Comparison of ENCODE assay signal across 8 mouse cellular contexts in genomic region chr2:155235746-155236361, GRCm38 (mm10). TPM values are rescaled to one million over a fixed set of nuclear protein-coding genes. Genes with fewer than 3 reads are reported as not detected.
DNase-seq lines count a peak whose midpoint lies in the region; ATAC-seq and TF ChIP-seq lines count a peak whose summit lies in the region.

No protein-coding gene starts in this region.

- peaks cover 4% of the 10 kb centered on the region for H3K36me3 ChIP-seq in heart, embryonic 10.5 days
- peaks cover 0 to under 1% of the 10 kb centered on the region in 2 experiments; a peak in 1 of 4 replicates for H3K36me3 ChIP-seq in MEL (ENCODE audit: control insufficient read depth in 1 of 2, insufficient read depth in 2 of 2, low read length in 2 of 2)
- no peaks in the 10 kb centered on the region for H3K36me3 ChIP-seq in forebrain, embryonic 14.5 days (ENCODE audit: control insufficient read depth, insufficient read depth, low read length)
- H3K36me3 ChIP-seq in liver, embryonic 13.5 days: no peaks in the 10 kb centered on the region
- H3K36me3 ChIP-seq in stomach, embryonic 16.5 days (ENCODE audit: control insufficient read depth, insufficient read depth, low read length): no peaks in the 10 kb centered on the region

- H3K9me3 ChIP-seq in heart, embryonic 10.5 days: no peaks in the 10 kb centered on the region
- no peaks in the 10 kb centered on the region for H3K9me3 ChIP-seq in MEL (replicated peaks; ENCODE audit: insufficient read depth, low read length)
- H3K9me3 ChIP-seq in forebrain, embryonic 14.5 days (replicated peaks; ENCODE audit: control insufficient read depth, low read length): no peaks in the 10 kb centered on the region
- H3K9me3 ChIP-seq in liver, embryonic 13.5 days (replicated peaks): no peaks in the 10 kb centered on the region
- H3K9me3 ChIP-seq in stomach, embryonic 16.5 days (replicated peaks; ENCODE audit: control insufficient read depth, low read length): no peaks in the 10 kb centered on the region

- no peak for TF ChIP-seq RAD21 in MEL (IDR thresholded peaks at IDR 0.05; ENCODE audit: low read depth, low read length)

- peak overlapping the region; percentile 67 for H3K4me2 ChIP-seq in forebrain, embryonic 14.5 days (ENCODE audit: low read length)
- H3K4me2 ChIP-seq in liver, embryonic 13.5 days: peak overlapping the region; percentile 82
- H3K4me2 ChIP-seq in stomach, embryonic 16.5 days (ENCODE audit: low read depth, low read length): peak overlapping the region; percentile 62

- peak overlapping the region; percentile 95 for H3K27ac ChIP-seq in heart, embryonic 10.5 days
- H3K27ac ChIP-seq in MEL (ENCODE audit: control insufficient read depth, low read depth, low read length): peak overlapping the region; percentile 57
- peak overlapping the region; percentile 78 for H3K27ac ChIP-seq in forebrain, embryonic 14.5 days (ENCODE audit: low read depth, low read length)
- peak overlapping the region; percentile 62 for H3K27ac ChIP-seq in liver, embryonic 13.5 days
- peak overlapping the region; percentile 82 for H3K27ac ChIP-seq in stomach, embryonic 16.5 days (ENCODE audit: low read length)

- no peaks in the 10 kb centered on the region for H3K27me3 ChIP-seq in heart, embryonic 10.5 days (ENCODE audit: insufficient read depth, poor library complexity, severe bottlenecking)
- no peaks in the 10 kb centered on the region for H3K27me3 ChIP-seq in MEL (ENCODE audit: control insufficient read depth in 1 of 2, insufficient read depth in 2 of 2, low read length in 2 of 2)
- H3K27me3 ChIP-seq in forebrain, embryonic 14.5 days (replicated peaks; ENCODE audit: control insufficient read depth, insufficient read depth, low read length): no peaks in the 10 kb centered on the region
- H3K27me3 ChIP-seq in liver, embryonic 13.5 days: no peaks in the 10 kb centered on the region
- no peaks in the 10 kb centered on the region for H3K27me3 ChIP-seq in stomach, embryonic 16.5 days (ENCODE audit: control insufficient read depth, insufficient read depth, low read length)

- H3K79me2 ChIP-seq in MEL (ENCODE audit: control insufficient read depth, insufficient read depth, low read length, poor library complexity): peaks cover 31% of the 10 kb centered on the region

- TF ChIP-seq POLR2A in MEL (IDR thresholded peaks at IDR 0.05; ENCODE audit: control insufficient read depth in 1 of 2, insufficient read depth in 1 of 2, low read depth in 1 of 2, low read length in 2 of 2, poor library complexity in 1 of 2): no peak

- intact Hi-C loops in left cerebral cortex, postnatal 36 days (cut with DNase I): no loop called here

- WGBS in heart, embryonic 10.5 days: 9% methylated on average over 13 of the region's 13 CpGs
- WGBS in forebrain, embryonic 14.5 days: 5% methylated on average over 13 of the region's 13 CpGs
- WGBS in liver, embryonic 13.5 days (ENCODE audit: insufficient replicate concordance): 8% methylated on average over 13 of the region's 13 CpGs
- WGBS in stomach, embryonic 16.5 days: 3% methylated on average over 13 of the region's 13 CpGs

- peaks cover 20% of the 10 kb centered on the region for H3K4me1 ChIP-seq in heart, embryonic 10.5 days
- peaks cover 0 to 16% of the 10 kb centered on the region in 2 experiments; a peak in 2 of 4 replicates for H3K4me1 ChIP-seq in MEL (ENCODE audit: control insufficient read depth in 1 of 2, insufficient read depth in 2 of 2, low read length in 2 of 2)
- H3K4me1 ChIP-seq in forebrain, embryonic 14.5 days (ENCODE audit: control insufficient read depth, insufficient read depth, low read length): peaks cover 20% of the 10 kb centered on the region
- peaks cover 37% of the 10 kb centered on the region for H3K4me1 ChIP-seq in liver, embryonic 13.5 days (replicated peaks)
- H3K4me1 ChIP-seq in stomach, embryonic 16.5 days (ENCODE audit: control insufficient read depth, insufficient read depth, low read length): peaks cover 13% of the 10 kb centered on the region

- TF ChIP-seq EP300 in MEL (IDR thresholded peaks at IDR 0.05; ENCODE audit: low read depth in 1 of 2, low read length in 2 of 2): no peak

- H3K4me3 ChIP-seq in heart, embryonic 10.5 days: peak overlapping the region; percentile 83
- H3K4me3 ChIP-seq in MEL (ENCODE audit: control insufficient read depth in 1 of 2, insufficient read depth in 1 of 2, low read depth in 2 of 2, low read length in 2 of 2): peak overlapping the region; percentile 86 to 97
- peak overlapping the region; percentile 82 for H3K4me3 ChIP-seq in forebrain, embryonic 14.5 days (ENCODE audit: low read depth, low read length)
- peak overlapping the region; percentile 89 for H3K4me3 ChIP-seq in liver, embryonic 13.5 days (replicated peaks)
- peak overlapping the region; percentile 83 for H3K4me3 ChIP-seq in stomach, embryonic 16.5 days (replicated peaks; ENCODE audit: low read length)

- H3K9ac ChIP-seq in MEL (ENCODE audit: control insufficient read depth, low read depth, low read length, poor library complexity, severe bottlenecking): peak overlapping the region; percentile 80
- peak overlapping the region; percentile 88 for H3K9ac ChIP-seq in forebrain, embryonic 14.5 days (ENCODE audit: low read length)
- H3K9ac ChIP-seq in liver, embryonic 13.5 days: peak overlapping the region; percentile 91
- H3K9ac ChIP-seq in stomach, embryonic 16.5 days (ENCODE audit: low read length): peak overlapping the region; percentile 86

- no peak for TF ChIP-seq CTCF in MEL (IDR thresholded peaks at IDR 0.05 in 2 of 3, conservative IDR thresholded peaks at IDR 0.05 in 1 of 3; ENCODE audit: control insufficient read depth in 1 of 3, insufficient read depth in 1 of 3, low read depth in 2 of 3, low read length in 3 of 3, poor library complexity in 1 of 3, severe bottlenecking in 1 of 3)

- no peak for DNase-seq in heart, embryonic 10.5 days (ENCODE audit: low spot score)
- DNase-seq in heart, adult 9 months (ENCODE audit: low spot score in 2 of 2): no peak
- DNase-seq in MEL (ENCODE audit: low read depth, low spot score): peak; percentile 52
- DNase-seq in forebrain, embryonic 14.5 days (ENCODE audit: low spot score): peak; percentile 32
- no peak for DNase-seq in liver, embryonic 13.5 days
- DNase-seq in left cerebral cortex, postnatal 36 days (ENCODE audit: low spot score in 2 of 2): no peak
- DNase-seq in lung, postnatal 10 days: no peak

- peak; percentile 87 for ATAC-seq in forebrain, embryonic 14.5 days
- peak; percentile 79 for ATAC-seq in liver, embryonic 13.5 days (ENCODE audit: low read depth)
- peak; percentile 86 for ATAC-seq in stomach, embryonic 16.5 days (ENCODE audit: insufficient read depth, low FRiP score)

TF ChIP-seq in MEL, 35 proteins besides CTCF, POLR2A, EP300 and RAD21:
- TF ChIP-seq BHLHE40 (IDR thresholded peaks at IDR 0.05; ENCODE audit: borderline replicate concordance, low read depth, low read length) (no peak), MXI1 (IDR thresholded peaks at IDR 0.05; ENCODE audit: low read depth, low read length) (peak; percentile 73), MAZ (IDR thresholded peaks at IDR 0.05; ENCODE audit: low read depth, low read length) (no peak), SIN3A (IDR thresholded peaks at IDR 0.05; ENCODE audit: low read length) (peak; percentile 61; the same call in 1 of the 2 replicates), ZNF384 (IDR thresholded peaks at IDR 0.05; ENCODE audit: low read depth, low read length) (peak; percentile 78)

RNA-seq across cellular contexts. Expression of gene Dynlrb1, which starts 0.5 kb away (rescaled TPM):
- 380 and 389 TPM in 2 replicates for polyA plus RNA-seq in heart, embryonic 10.5 days (2016; fragmentation: Nextera tagmentation; extraction: Ambion mirVana)
- 175 and 193 TPM in 2 replicates for total RNA-seq in MEL (2012; rRNA removed)
- 100 to 1,000 TPM in 1 of 2 experiments, not detected in 1; 329 TPM for polyA plus RNA-seq in MEL (2012; ENCODE audit: insufficient read depth in 1 of 2, insufficient read length in 2 of 2, low read depth in 1 of 2, low replicate concordance in 2 of 2, missing spikeins in 1 of 2)
- polyA plus RNA-seq in forebrain, embryonic 14.5 days (2014; fragmentation: Nextera tagmentation; extraction: Ambion mirVana): 808 and 966 TPM in 2 replicates
- 147 and 150 TPM in 2 replicates for polyA plus RNA-seq in liver, embryonic 13.5 days (2015; fragmentation: Nextera tagmentation; extraction: Ambion mirVana)
- 341 and 379 TPM in 2 replicates for polyA plus RNA-seq in stomach, embryonic 16.5 days (2015; fragmentation: Nextera tagmentation; extraction: Ambion mirVana)
- total RNA-seq in left cerebral cortex, postnatal 36 days (2021): 100 to 1,000 TPM; 292 to 339 TPM

RNA-seq across cellular contexts. Expression of gene Map1lc3a, which starts 40.2 kb away (rescaled TPM):
- 140 and 172 TPM in 2 replicates for polyA plus RNA-seq in heart, embryonic 10.5 days (2016; fragmentation: Nextera tagmentation; extraction: Ambion mirVana)
- 5.4 and 11.4 TPM in 2 replicates for total RNA-seq in MEL (2012; rRNA removed)
- 10 to 100 TPM in 1 of 2 experiments, not detected in 1; 12.4 TPM for polyA plus RNA-seq in MEL (2012; ENCODE audit: insufficient read depth in 1 of 2, insufficient read length in 2 of 2, low read depth in 1 of 2, low replicate concordance in 2 of 2, missing spikeins in 1 of 2)
- polyA plus RNA-seq in forebrain, embryonic 14.5 days (2014; fragmentation: Nextera tagmentation; extraction: Ambion mirVana): 338 TPM in 2 replicates
- 18.7 and 23.4 TPM in 2 replicates for polyA plus RNA-seq in liver, embryonic 13.5 days (2015; fragmentation: Nextera tagmentation; extraction: Ambion mirVana)
- polyA plus RNA-seq in stomach, embryonic 16.5 days (2015; fragmentation: Nextera tagmentation; extraction: Ambion mirVana): 168 and 206 TPM in 2 replicates
- total RNA-seq in left cerebral cortex, postnatal 36 days (2021): 100 to 1,000 TPM; 295 to 402 TPM

Comparison
In these comparisons a context has a peak if more than half of its experiments do, and no peak if none do; other contexts are left out.
1. DNase-seq: peak in MEL (single experiment) and forebrain, embryonic 14.5 days (single experiment); none in heart, embryonic 10.5 days (single experiment), heart, adult 9 months (0 of 2), liver, embryonic 13.5 days (single experiment), left cerebral cortex, postnatal 36 days (0 of 2) and lung, postnatal 10 days (single experiment).
2. Peak in every context shown above with its lines, with median percentiles within 50 percentile points of each other: H3K27ac ChIP-seq, H3K4me3 ChIP-seq, H3K9ac ChIP-seq, ATAC-seq and H3K4me2 ChIP-seq.